29 mouse cellular contexts compared by ENCODE assay signal in the genomic region with DNA sequence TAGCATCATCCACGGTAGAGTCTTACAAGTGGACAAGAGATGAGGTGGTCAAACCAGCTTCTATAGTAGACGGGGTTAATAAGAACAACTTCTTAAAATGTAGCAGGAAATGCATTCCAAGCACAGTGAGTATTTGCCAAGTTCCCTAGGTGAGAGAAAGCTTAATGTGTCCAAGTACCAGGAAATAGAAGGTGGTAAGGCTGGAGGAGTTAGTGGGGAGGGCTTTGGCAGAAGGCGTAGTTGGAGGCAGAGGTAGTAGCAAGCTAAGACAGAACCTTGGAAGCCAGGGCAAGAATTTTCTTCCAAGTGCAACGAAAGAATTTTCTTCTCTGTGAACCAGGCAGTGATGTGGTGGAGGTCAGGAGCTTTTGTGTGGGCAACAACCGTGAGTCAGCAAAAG.
A peak's percentile ranks its signal among the peaks of the same experiment; 100 is the strongest.
DNase-seq lines count a peak whose midpoint lies in the region; ATAC-seq and TF ChIP-seq lines count a peak whose summit lies in the region.
"Had no signal": no experiment of that assay in that cellular context is flagged by ENCODE, and none has a peak within 500 bp of the region (broad histone marks: within the 10 kb centered on the region; RNA-seq: fewer than 3 reads in every experiment).

No protein-coding gene starts in this region.

- no peaks in the 10 kb centered on the region for H3K4me1 ChIP-seq in lung, embryonic 14.5 days (ENCODE audit: insufficient read depth)
- no peaks in the 10 kb centered on the region for H3K4me1 ChIP-seq in lung, postnatal 0 days (ENCODE audit: insufficient read depth, low read depth, low read length)
- H3K4me1 ChIP-seq in stomach, embryonic 15.5 days = no peaks in the 10 kb centered on the region
- peaks cover 9% of the 10 kb centered on the region; the same call in 1 of the 2 replicates for H3K4me1 ChIP-seq in hindbrain, embryonic 12.5 days
- H3K4me1 ChIP-seq: intestine, embryonic 15.5 days; liver, embryonic 12.5 days had no signal

- peak; percentile 57; the same call in 1 of the 2 replicates for ATAC-seq in lung, embryonic 14.5 days (ENCODE audit: insufficient read depth)
- ATAC-seq in lung, postnatal 0 days = peak; percentile 69
- peak; percentile 48; the same call in 1 of the 2 replicates for ATAC-seq in stomach, embryonic 15.5 days (ENCODE audit: insufficient read depth, low FRiP score, low read depth)
- no peak for ATAC-seq in granulocyte monocyte progenitor cell, adult 5-6 weeks (replicated peaks; ENCODE audit: poor library complexity, severe bottlenecking)
- ATAC-seq in hindbrain, embryonic 12.5 days (ENCODE audit: low FRiP score) = no peak
- ATAC-seq: CD4-positive, CD25-positive, alpha-beta regulatory T cell, adult 4 months; hindbrain, postnatal 0 days; intestine, embryonic 15.5 days; liver, embryonic 12.5 days; liver, postnatal 0 days; midbrain, embryonic 13.5 days had no signal

- intact Hi-C loops in heart, postnatal 25 days (cut with DNase I) = no loop called here

- no peaks in the 10 kb centered on the region for H3K9me3 ChIP-seq in lung, embryonic 14.5 days (ENCODE audit: low read depth, low read length)
- H3K9me3 ChIP-seq in lung, postnatal 0 days (ENCODE audit: low read length) = no peaks in the 10 kb centered on the region
- no peaks in the 10 kb centered on the region for H3K9me3 ChIP-seq in stomach, embryonic 15.5 days
- H3K9me3 ChIP-seq in hindbrain, embryonic 12.5 days (replicated peaks) = no peaks in the 10 kb centered on the region
- H3K9me3 ChIP-seq: embryonic facial prominence, embryonic 13.5 days; forebrain, embryonic 12.5 days; heart, embryonic 13.5 days; intestine, embryonic 15.5 days; limb, embryonic 13.5 days; liver, embryonic 12.5 days; midbrain, embryonic 13.5 days; neural tube, embryonic 13.5 days had no signal

- no peak overlapping the region for H3K4me3 ChIP-seq in lung, embryonic 14.5 days (ENCODE audit: low read depth, low read length)
- no peak overlapping the region for H3K4me3 ChIP-seq in lung, postnatal 0 days (ENCODE audit: low read depth, low read length)
- H3K4me3 ChIP-seq in stomach, embryonic 15.5 days (replicated peaks) = no peak overlapping the region
- H3K4me3 ChIP-seq in hindbrain, embryonic 12.5 days = no peak overlapping the region
- H3K4me3 ChIP-seq: embryonic facial prominence, embryonic 13.5 days; forebrain, embryonic 12.5 days; heart, adult 2 months; heart, embryonic 13.5 days; intestine, embryonic 15.5 days; limb, embryonic 13.5 days; liver, embryonic 12.5 days; midbrain, embryonic 13.5 days; neural tube, embryonic 13.5 days had no signal

- no peak for TF ChIP-seq EP300 in lung, postnatal 0 days (IDR thresholded peaks at IDR 0.05)

- H3K27ac ChIP-seq in lung, embryonic 14.5 days (ENCODE audit: low read depth) = no peak overlapping the region
- H3K27ac ChIP-seq in lung, postnatal 0 days (ENCODE audit: low read length) = peak overlapping the region; percentile 33
- no peak overlapping the region; the same call in 1 of the 2 replicates for H3K27ac ChIP-seq in stomach, embryonic 15.5 days
- H3K27ac ChIP-seq in hindbrain, embryonic 12.5 days = no peak overlapping the region
- H3K27ac ChIP-seq: embryonic facial prominence, embryonic 13.5 days; forebrain, embryonic 12.5 days; heart, adult 2 months; heart, embryonic 13.5 days; hindbrain, postnatal 0 days; intestine, embryonic 15.5 days; limb, embryonic 13.5 days; liver, embryonic 12.5 days; midbrain, embryonic 13.5 days; neural tube, embryonic 13.5 days had no signal

- H3K9ac ChIP-seq in lung, embryonic 14.5 days = no peak overlapping the region
- H3K9ac ChIP-seq in lung, postnatal 0 days (replicated peaks; ENCODE audit: low read depth) = no peak overlapping the region
- H3K9ac ChIP-seq in stomach, embryonic 15.5 days = no peak overlapping the region
- H3K9ac ChIP-seq in hindbrain, embryonic 12.5 days = no peak overlapping the region
- H3K9ac ChIP-seq: embryonic facial prominence, embryonic 13.5 days; forebrain, embryonic 12.5 days; heart, embryonic 13.5 days; intestine, embryonic 15.5 days; limb, embryonic 13.5 days; liver, embryonic 12.5 days; liver, postnatal 0 days; midbrain, embryonic 13.5 days; neural tube, embryonic 13.5 days had no signal

- H3K27me3 ChIP-seq in lung, embryonic 14.5 days (ENCODE audit: insufficient read depth, low read length) = no peaks in the 10 kb centered on the region
- H3K27me3 ChIP-seq in lung, postnatal 0 days (replicated peaks; ENCODE audit: insufficient read depth, low read length) = no peaks in the 10 kb centered on the region
- H3K27me3 ChIP-seq in stomach, embryonic 15.5 days (replicated peaks) = no peaks in the 10 kb centered on the region
- H3K27me3 ChIP-seq in hindbrain, embryonic 12.5 days = no peaks in the 10 kb centered on the region
- H3K27me3 ChIP-seq: embryonic facial prominence, embryonic 13.5 days; heart, embryonic 13.5 days; intestine, embryonic 15.5 days; limb, embryonic 13.5 days; liver, embryonic 12.5 days had no signal

- H3K4me2 ChIP-seq in lung, embryonic 14.5 days = peak overlapping the region; percentile 23; the same call in 1 of the 2 replicates
- peak overlapping the region; percentile 27; the same call in 1 of the 2 replicates for H3K4me2 ChIP-seq in lung, postnatal 0 days (replicated peaks; ENCODE audit: low read depth, low read length)
- no peak overlapping the region for H3K4me2 ChIP-seq in stomach, embryonic 15.5 days
- no peak overlapping the region for H3K4me2 ChIP-seq in hindbrain, embryonic 12.5 days (replicated peaks)
- H3K4me2 ChIP-seq: embryonic facial prominence, embryonic 13.5 days; forebrain, embryonic 12.5 days; heart, embryonic 13.5 days; intestine, embryonic 15.5 days; limb, embryonic 13.5 days; liver, embryonic 12.5 days; midbrain, embryonic 13.5 days; neural tube, embryonic 13.5 days had no signal

- 52% methylated on average over 5 of the region's 5 CpGs for WGBS in lung, embryonic 14.5 days
- 37% methylated on average over 5 of the region's 5 CpGs for WGBS in lung, postnatal 0 days
- 61% methylated on average over 5 of the region's 5 CpGs for WGBS in stomach, embryonic 15.5 days
- WGBS in hindbrain, embryonic 12.5 days = 90% methylated on average over 5 of the region's 5 CpGs

- H3K36me3 ChIP-seq in lung, embryonic 14.5 days (ENCODE audit: insufficient read depth) = no peaks in the 10 kb centered on the region
- no peaks in the 10 kb centered on the region for H3K36me3 ChIP-seq in lung, postnatal 0 days (ENCODE audit: insufficient read depth, low read length)
- H3K36me3 ChIP-seq in stomach, embryonic 15.5 days = no peaks in the 10 kb centered on the region
- H3K36me3 ChIP-seq in hindbrain, embryonic 12.5 days = no peaks in the 10 kb centered on the region
- H3K36me3 ChIP-seq: embryonic facial prominence, embryonic 13.5 days; forebrain, embryonic 12.5 days; heart, embryonic 13.5 days; intestine, embryonic 15.5 days; limb, embryonic 13.5 days; liver, embryonic 12.5 days; midbrain, embryonic 13.5 days; neural tube, embryonic 13.5 days had no signal

- no peak for TF ChIP-seq CTCF in lung, embryonic 14.5 days (IDR thresholded peaks at IDR 0.05; ENCODE audit: low read depth)
- no peak for TF ChIP-seq CTCF in lung, postnatal 0 days (IDR thresholded peaks at IDR 0.05)

- peak; percentile 47 for DNase-seq in lung, embryonic 14.5 days
- DNase-seq in lung, postnatal 14 days = no peak
- DNase-seq in gonadal fat pad, adult 2 months (ENCODE audit: low read depth) = peak; percentile 27
- peak; percentile 79 for DNase-seq in lung, postnatal 0 days (ENCODE audit: low spot score)
- DNase-seq in heart, postnatal 25 days (ENCODE audit: low spot score) = no peak
- DNase-seq: adrenal gland, postnatal 14 days; cerebellum, adult 11 months; cerebellum, adult 9-10 months; cerebellum, postnatal 36 days; gastrocnemius, postnatal 14 days; heart, adult 2 months; heart, postnatal 10 days; kidney, adult 9 months; kidney, postnatal 14 days; layer of hippocampus, adult 9-11 months; liver, postnatal 0 days had no signal

Comparison
In these comparisons a context has a peak if more than half of its experiments do, and no peak if none do; other contexts are left out.
1. DNase-seq: peak in lung, embryonic 14.5 days (single experiment), gonadal fat pad, adult 2 months (single experiment) and lung, postnatal 0 days (single experiment); none in lung, postnatal 14 days (single experiment) and heart, postnatal 25 days (single experiment).
2. ATAC-seq: peak in lung, embryonic 14.5 days (single experiment), lung, postnatal 0 days (single experiment) and stomach, embryonic 15.5 days (single experiment); none in granulocyte monocyte progenitor cell, adult 5-6 weeks (single experiment) and hindbrain, embryonic 12.5 days (single experiment).
3. H3K4me2 ChIP-seq: peak in lung, embryonic 14.5 days (single experiment) and lung, postnatal 0 days (single experiment); none in stomach, embryonic 15.5 days (single experiment) and hindbrain, embryonic 12.5 days (single experiment).